Mouse (Mus musculus): ENCODE data around the gene AA792892.
"Not testable (repeated sequence)": the region's sequence is repeated elsewhere in the genome, so short reads cannot be mapped to it uniquely, and the experiment has no call there.

- TF ChIP-seq EP300, CTCF (IDR thresholded peaks at IDR 0.05; ENCODE audit: low read depth): not testable (repeated sequence)
Measured at GRCm38 (mm10) chr5:94306696-94307095, 32.9 kb upstream of the AA792892 start, which contains the start of gene A430089I19Rik.

All from liver, postnatal 0 days (tissue).